9 mouse cellular contexts compared by ENCODE assay signal in the genomic region with DNA sequence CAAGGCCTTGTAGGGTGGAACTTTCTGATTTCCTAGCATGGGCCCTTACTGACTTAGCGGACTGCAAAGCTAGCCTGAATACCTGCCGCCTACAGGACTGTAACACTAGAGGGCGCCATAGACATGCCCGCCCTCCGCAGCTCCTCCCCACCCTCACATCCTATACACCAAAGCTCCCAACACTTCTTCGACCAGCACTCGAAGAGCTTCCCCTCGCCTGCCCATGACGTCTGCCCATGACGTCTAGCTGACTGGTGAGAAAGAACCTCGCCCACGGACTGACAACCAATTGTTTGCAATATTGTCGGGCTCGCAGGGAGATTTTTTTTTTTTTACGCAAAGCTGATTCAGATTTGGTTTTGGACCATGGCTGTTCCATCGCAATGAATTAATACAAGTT. TPM values are rescaled to one million over a fixed set of nuclear protein-coding genes. Genes with fewer than 3 reads are reported as not detected.
DNase-seq lines count a peak whose midpoint lies in the region; ATAC-seq and TF ChIP-seq lines count a peak whose summit lies in the region.
"Had no signal": no experiment of that assay in that cellular context is flagged by ENCODE, and none has a peak within 500 bp of the region (broad histone marks: within the 10 kb centered on the region; RNA-seq: fewer than 3 reads in every experiment).

No protein-coding gene starts in this region.

- TF ChIP-seq POLR2A in liver, adult 2 months (IDR thresholded peaks at IDR 0.05; ENCODE audit: extremely low read depth, insufficient read depth, low read length) = 0 out of 2 replicates have a peak, but pooled peaks have one; percentile 30

- H3K79me2 ChIP-seq in C2C12 (ENCODE audit: control insufficient read depth, insufficient read depth) = no peaks in the 10 kb centered on the region
- no peaks in the 10 kb centered on the region for H3K79me2 ChIP-seq in liver, adult 2 months (ENCODE audit: control insufficient read depth, insufficient read depth, low read length)

- peaks cover 17% of the 10 kb centered on the region for H3K27me3 ChIP-seq in C2C12 (ENCODE audit: control insufficient read depth, insufficient read depth, insufficient read length)
- no peaks in the 10 kb centered on the region for H3K27me3 ChIP-seq in embryonic facial prominence, embryonic 13.5 days
- 0 out of 2 replicates have a peak, but pooled peaks cover 3% of the 10 kb centered on the region for H3K27me3 ChIP-seq in heart, embryonic 12.5 days (replicated peaks)
- 0 out of 2 replicates have a peak, but pooled peaks cover 4% of the 10 kb centered on the region for H3K27me3 ChIP-seq in kidney, embryonic 15.5 days
- no peaks in the 10 kb centered on the region for H3K27me3 ChIP-seq in liver, adult 2 months (ENCODE audit: control insufficient read depth, insufficient read depth, low read length)

- peak overlapping the region; percentile 58 for H3K4me2 ChIP-seq in embryonic facial prominence, embryonic 13.5 days
- peak overlapping the region; percentile 58 for H3K4me2 ChIP-seq in heart, embryonic 12.5 days
- peak overlapping the region; percentile 59 for H3K4me2 ChIP-seq in kidney, embryonic 15.5 days

- ATAC-seq in embryonic facial prominence, embryonic 13.5 days (ENCODE audit: insufficient number of reproducible peaks, insufficient read depth, low FRiP score, low TSS enrichment, low read depth) = peak; percentile 73; the same call in 1 of the 2 replicates
- peak; percentile 85 for ATAC-seq in heart, embryonic 12.5 days (ENCODE audit: insufficient number of reproducible peaks, low FRiP score)
- ATAC-seq in kidney, embryonic 15.5 days (replicated peaks; ENCODE audit: low FRiP score) = peak; percentile 74
- peak; percentile 99 for ATAC-seq in monocyte, adult 5-6 weeks (replicated peaks; ENCODE audit: insufficient number of reproducible peaks, low FRiP score, low TSS enrichment, poor library complexity, severe bottlenecking)

- H3K9ac ChIP-seq in embryonic facial prominence, embryonic 13.5 days = peak overlapping the region; percentile 36; the same call in 1 of the 2 replicates
- H3K9ac ChIP-seq in heart, embryonic 12.5 days = no peak overlapping the region; the same call in 1 of the 2 replicates
- H3K9ac ChIP-seq in kidney, embryonic 15.5 days = no peak overlapping the region
- no peak overlapping the region for H3K9ac ChIP-seq in liver, adult 2 months (ENCODE audit: low read depth, low read length)

- DNase-seq in adrenal gland, postnatal 25 days = peak; percentile 56
- DNase-seq in liver, adult 2 months (ENCODE audit: extremely low read depth, low read depth, low spot score) = peak; percentile 85
- peak; percentile 67 to 82 for DNase-seq in spleen, postnatal 4 days (ENCODE audit: low spot score in 2 of 2)

- peak; percentile 64 for TF ChIP-seq CTCF in C2C12 (IDR thresholded peaks at IDR 0.05; ENCODE audit: control insufficient read depth, insufficient read depth, insufficient read length)
- TF ChIP-seq CTCF in liver, adult 2 months (IDR thresholded peaks at IDR 0.05; ENCODE audit: low read depth, low read length) = peak; percentile 93

- no peak overlapping the region for H3K27ac ChIP-seq in embryonic facial prominence, embryonic 13.5 days
- no peak overlapping the region for H3K27ac ChIP-seq in heart, embryonic 12.5 days (ENCODE audit: poor library complexity, severe bottlenecking)
- H3K27ac ChIP-seq in kidney, embryonic 15.5 days = no peak overlapping the region
- no peak overlapping the region for H3K27ac ChIP-seq in liver, adult 2 months (replicated peaks; ENCODE audit: insufficient read depth, low read depth, low read length)

- no peaks in the 10 kb centered on the region for H3K4me1 ChIP-seq in embryonic facial prominence, embryonic 13.5 days
- no peaks in the 10 kb centered on the region for H3K4me1 ChIP-seq in heart, embryonic 12.5 days (replicated peaks)
- H3K4me1 ChIP-seq in kidney, embryonic 15.5 days = 0 out of 2 replicates have a peak, but pooled peaks cover 3% of the 10 kb centered on the region
- H3K4me1 ChIP-seq in liver, adult 2 months (ENCODE audit: control insufficient read depth, insufficient read depth, low read length) = no peaks in the 10 kb centered on the region; the same call in 1 of the 2 replicates

- no peaks in the 10 kb centered on the region for H3K36me3 ChIP-seq in C2C12 (ENCODE audit: control insufficient read depth, insufficient read depth)
- no peaks in the 10 kb centered on the region for H3K36me3 ChIP-seq in embryonic facial prominence, embryonic 13.5 days
- no peaks in the 10 kb centered on the region for H3K36me3 ChIP-seq in heart, embryonic 12.5 days
- no peaks in the 10 kb centered on the region for H3K36me3 ChIP-seq in kidney, embryonic 15.5 days
- peaks cover 44% of the 10 kb centered on the region for H3K36me3 ChIP-seq in liver, adult 2 months (ENCODE audit: control insufficient read depth, insufficient read depth, low read length)

- no peak overlapping the region for H3K4me3 ChIP-seq in C2C12 (ENCODE audit: insufficient read depth, poor library complexity, severe bottlenecking)
- peak overlapping the region; percentile 33 for H3K4me3 ChIP-seq in embryonic facial prominence, embryonic 13.5 days
- 0 out of 2 replicates have a peak overlapping the region, but pooled peaks have one; percentile 12 for H3K4me3 ChIP-seq in heart, embryonic 12.5 days
- H3K4me3 ChIP-seq in kidney, embryonic 15.5 days (replicated peaks) = peak overlapping the region; percentile 31
- no peak overlapping the region for H3K4me3 ChIP-seq in liver, adult 2 months (ENCODE audit: insufficient read depth, low read depth, low read length)
- H3K4me3 ChIP-seq: erythroblast, embryonic 14.5 days had no signal

- H3K9me3 ChIP-seq in embryonic facial prominence, embryonic 13.5 days = no peaks in the 10 kb centered on the region
- H3K9me3 ChIP-seq in heart, embryonic 12.5 days (replicated peaks) = no peaks in the 10 kb centered on the region
- H3K9me3 ChIP-seq in kidney, embryonic 15.5 days (replicated peaks) = no peaks in the 10 kb centered on the region

- H3K79me3 ChIP-seq in C2C12 (ENCODE audit: low read depth) = no peaks in the 10 kb centered on the region

- WGBS in embryonic facial prominence, embryonic 13.5 days = 7% methylated on average over 16 of the region's 16 CpGs
- WGBS in heart, embryonic 12.5 days = 10% methylated on average over 16 of the region's 16 CpGs
- WGBS in kidney, embryonic 15.5 days = 9% methylated on average over 16 of the region's 16 CpGs
- 3% methylated on average over 16 of the region's 16 CpGs for WGBS in liver, adult 2 months

- no peak overlapping the region for H3ac ChIP-seq in C2C12 (ENCODE audit: control insufficient read depth, insufficient read length, low read depth)

TF ChIP-seq in C2C12, 6 proteins besides CTCF, POLR2A, EP300 and RAD21:
- TF ChIP-seq MAX (IDR thresholded peaks at IDR 0.05) = no peak
- no peak for TF ChIP-seq MYOG (IDR thresholded peaks at IDR 0.05; ENCODE audit: control insufficient read depth, extremely low read depth, insufficient read length)
- no peak for TF ChIP-seq MYOD1 (IDR thresholded peaks at IDR 0.05; ENCODE audit: control insufficient read depth, insufficient read length, low read depth)
- no peak for TF ChIP-seq FOSL1 (IDR thresholded peaks at IDR 0.05; ENCODE audit: insufficient read depth, low read length, poor library complexity, severe bottlenecking)
- no peak for TF ChIP-seq USF1 (IDR thresholded peaks at IDR 0.05; ENCODE audit: low read depth)
- no peak for TF ChIP-seq CEBPB (IDR thresholded peaks at IDR 0.05; ENCODE audit: low read depth)

RNA-seq across cellular contexts. Expression of gene Srprb, which starts 5.9 kb away (rescaled TPM):
- 66.8 TPM for polyA plus RNA-seq in C2C12 (2012; fragmentation: generic; extraction: Trizol)
- total RNA-seq in adrenal gland, postnatal 25 days (2021) = 40.8 and 43.5 TPM in 2 replicates
- polyA plus RNA-seq in embryonic facial prominence, embryonic 13.5 days (2015; fragmentation: Nextera tagmentation; extraction: Ambion mirVana) = 63.4 and 65.4 TPM in 2 replicates
- 44.1 and 45.6 TPM in 2 replicates for polyA plus RNA-seq in heart, embryonic 12.5 days (2016; fragmentation: Nextera tagmentation; extraction: Ambion mirVana)
- 58.7 and 62.9 TPM in 2 replicates for polyA plus RNA-seq in kidney, embryonic 15.5 days (2015; fragmentation: Nextera tagmentation; extraction: Ambion mirVana)
- 8.5 and 10.7 TPM in 2 replicates for total RNA-seq in liver, adult 2 months (2014; rRNA removed)
- 16.8 and 22.8 TPM in 2 replicates for polyA plus RNA-seq in liver, adult 2 months (2012; rRNA removed)
- total RNA-seq in monocyte, adult 5-6 weeks (2017) = 14.5 to 18.0 TPM (median 14.6 TPM) in 3 replicates

RNA-seq across cellular contexts. Expression of gene Gm20425, which starts 22.3 kb away (rescaled TPM):
- polyA plus RNA-seq in C2C12 (2012; fragmentation: generic; extraction: Trizol) = not detected
- total RNA-seq in adrenal gland, postnatal 25 days (2021) = 9.4 and 18.8 TPM in 2 replicates
- 2.3 and 4.3 TPM in 2 replicates for polyA plus RNA-seq in embryonic facial prominence, embryonic 13.5 days (2015; fragmentation: Nextera tagmentation; extraction: Ambion mirVana)
- polyA plus RNA-seq in heart, embryonic 12.5 days (2016; fragmentation: Nextera tagmentation; extraction: Ambion mirVana) = 7.0 TPM in 2 replicates
- polyA plus RNA-seq in kidney, embryonic 15.5 days (2015; fragmentation: Nextera tagmentation; extraction: Ambion mirVana) = 1.1 and 3.9 TPM in 2 replicates
- 0.94 and 1.1 TPM in 2 replicates for total RNA-seq in liver, adult 2 months (2014; rRNA removed)
- polyA plus RNA-seq in liver, adult 2 months (2012; rRNA removed) = 0.37 and 0.43 TPM in 2 replicates
- not detected in 3 replicates for total RNA-seq in monocyte, adult 5-6 weeks (2017)
- polyA plus RNA-seq: erythroblast, embryonic 14.5 days had no signal

RNA-seq across cellular contexts. Expression of gene Trf, which starts 22.4 kb away (rescaled TPM):
- not detected for polyA plus RNA-seq in C2C12 (2012; fragmentation: generic; extraction: Trizol)
- total RNA-seq in adrenal gland, postnatal 25 days (2021) = 43.2 and 174 TPM in 2 replicates
- 14.4 and 135 TPM in 2 replicates for polyA plus RNA-seq in embryonic facial prominence, embryonic 13.5 days (2015; fragmentation: Nextera tagmentation; extraction: Ambion mirVana)
- polyA plus RNA-seq in heart, embryonic 12.5 days (2016; fragmentation: Nextera tagmentation; extraction: Ambion mirVana) = 35.9 and 80.5 TPM in 2 replicates
- 66.2 and 161 TPM in 2 replicates for polyA plus RNA-seq in kidney, embryonic 15.5 days (2015; fragmentation: Nextera tagmentation; extraction: Ambion mirVana)
- 18,586 and 23,528 TPM in 2 replicates for total RNA-seq in liver, adult 2 months (2014; rRNA removed)
- polyA plus RNA-seq in liver, adult 2 months (2012; rRNA removed) = 26,375 and 34,444 TPM in 2 replicates
- 160 to 219 TPM (median 198 TPM) in 3 replicates for total RNA-seq in monocyte, adult 5-6 weeks (2017)

Comparison
In these comparisons a context has a peak if more than half of its experiments do, and no peak if none do; other contexts are left out.
1. H3K4me3 ChIP-seq: peak in embryonic facial prominence, embryonic 13.5 days (single experiment), heart, embryonic 12.5 days (single experiment) and kidney, embryonic 15.5 days (single experiment); none in C2C12 (single experiment) and liver, adult 2 months (single experiment).
2. RNA of gene Trf, which starts 22.4 kb away (polyA plus RNA-seq): 26,375 to 34,444 TPM in liver, adult 2 months; 66.2 to 161 TPM in kidney, embryonic 15.5 days, 35.9 to 80.5 TPM in heart, embryonic 12.5 days, 14.4 to 135 TPM in embryonic facial prominence, embryonic 13.5 days and not detected in C2C12 (single experiment); every median in the first group is over 100 times any median in the second.
3. Peak in every context shown above with its lines, with median percentiles within 50 percentile points of each other: DNase-seq, ATAC-seq and H3K4me2 ChIP-seq.